Mouse (Mus musculus) cerebellum, adult 2 months (tissue): ENCODE measurements at regions not wholly inside any gene's neighbourhood (a gene's known extent, or its start where the extent isn't known, plus 50 kb on each side); places are given as distances from the start of the nearest gene placed in this dataset.

Experiments used
- CTCF ChIP-seq: fragments of 200-500 bp; IDR thresholded peaks from 2 replicates; pipeline ENCODE4 v1.5.1; 2011; ENCODE audit warnings: low read depth, mild to moderate bottlenecking, control low read depth, low read length, moderate library complexity, borderline replicate concordance; ENCODE audit not compliant: insufficient read depth
- POLR2A ChIP-seq: fragments of 200-500 bp; IDR thresholded peaks from 2 replicates; pipeline ENCODE4 v1.6.1; 2011; ENCODE audit warnings: low read length, control low read depth, borderline replicate concordance; ENCODE audit not compliant: insufficient read depth

- TF ChIP-seq CTCF, result no peak
- no peak for TF ChIP-seq POLR2A
Measured at GRCm38 (mm10) chrX:12296264-12297053, 136.3 kb upstream of the Bcor start.
